Mouse (Mus musculus) CH12.LX (cell line): ENCODE data around the gene Cmya5. TPM values are rescaled to one million over a fixed set of nuclear protein-coding genes. Genes with fewer than 3 reads are reported as not detected.

Source experiments
- DNase-seq: peaks from one replicate; pipeline ENCODE4 v3.0.0-alpha.2; 2013; ENCODE audit errors: extremely low read depth
- H3K27ac ChIP-seq: 2 replicates; pipeline ENCODE4 v1.5.1; 2012; ENCODE audit warnings: low read depth, mild to moderate bottlenecking, control low read depth, moderate library complexity; ENCODE audit not compliant: insufficient read depth
- H3K27me3 ChIP-seq: replicated peaks from 2 replicates; pipeline ENCODE3; 2012; ENCODE audit warnings: inconsistent platforms
- H3K36me3 ChIP-seq, 2 experiments: replicated peaks in 1 of 2; 2 replicates each; pipeline versions ENCODE3 to v1.6.1; 2012; ENCODE audit warnings: inconsistent platforms in 1 of 2, low read length in 1 of 2, mild to moderate bottlenecking in 1 of 2, mixed read lengths in 1 of 2, moderate library complexity in 1 of 2; ENCODE audit not compliant: control insufficient read depth in 1 of 2, insufficient read depth in 1 of 2
- H3K4me1 ChIP-seq, 2 experiments: 2 replicates each; pipeline ENCODE4 v1.6.1; 2012; ENCODE audit warnings: inconsistent platforms in 1 of 2, moderate library complexity in 1 of 2; ENCODE audit not compliant: insufficient read depth in 2 of 2, control insufficient read depth in 1 of 2
- H3K4me2 ChIP-seq: 2 replicates; pipeline ENCODE4 v1.6.1; 2012; ENCODE audit warnings: low read depth, mild to moderate bottlenecking, control low read depth; ENCODE audit not compliant: poor library complexity, insufficient read depth, severe bottlenecking
- H3K4me3 ChIP-seq, 3 experiments: fragments of 150-350 bp in 1 of 3; sonication (generic) in 1 of 3; replicated peaks in 1 of 3; 2 replicates each; pipeline versions ENCODE3 to v1.5.1; 2011 to 2012; ENCODE audit warnings: low read depth in 2 of 3, low read length in 2 of 3, mild to moderate bottlenecking in 2 of 3, moderate library complexity in 2 of 3, control low read depth in 1 of 3, improper control_type of control experiment in 1 of 3, inconsistent platforms in 1 of 3, mixed read lengths in 1 of 3; ENCODE audit not compliant: poor library complexity in 1 of 3
- H3K79me2 ChIP-seq: replicated peaks from 2 replicates; pipeline ENCODE4 v1.6.1; 2012; ENCODE audit warnings: mild to moderate bottlenecking, moderate library complexity; ENCODE audit not compliant: control insufficient read depth, poor library complexity, insufficient read depth, severe bottlenecking; ENCODE audit errors: extremely low read depth
- H3K9ac ChIP-seq: 2 replicates; pipeline ENCODE4 v1.6.1; 2012; ENCODE audit warnings: low read depth, mild to moderate bottlenecking, control low read depth, moderate library complexity; ENCODE audit not compliant: insufficient read depth
- H3K9me3 ChIP-seq: replicated peaks from 2 replicates; pipeline ENCODE3; 2012; ENCODE audit warnings: low read length, inconsistent platforms, mixed read lengths
- CHD1 ChIP-seq: IDR thresholded peaks from 2 replicates; pipeline ENCODE4 v1.6.1; 2012; ENCODE audit warnings: low read depth, low read length, improper control_type of control experiment, inconsistent platforms
- CTCF ChIP-seq, 2 experiments: IDR thresholded peaks in 1 of 2; conservative IDR thresholded peaks in 1 of 2; 2 replicates each; pipeline ENCODE4 v1.5.1; 2011 to 2012; ENCODE audit warnings: low read depth in 2 of 2, low read length in 2 of 2, improper control_type of control experiment in 1 of 2, inconsistent platforms in 1 of 2, mild to moderate bottlenecking in 1 of 2, moderate library complexity in 1 of 2
- ETS1 ChIP-seq: conservative IDR thresholded peaks from 2 replicates; pipeline ENCODE4 v1.6.1; 2012; ENCODE audit warnings: low read depth, mild to moderate bottlenecking, inconsistent platforms, low read length, improper control_type of control experiment, moderate library complexity
- GABPA ChIP-seq: IDR thresholded peaks from 2 replicates; pipeline ENCODE4 v1.6.1; 2012; ENCODE audit warnings: low read depth, low read length, improper control_type of control experiment, inconsistent platforms; ENCODE audit not compliant: insufficient replicate concordance
- HCFC1 ChIP-seq: IDR thresholded peaks from 2 replicates; pipeline ENCODE4 v1.6.1; 2012; ENCODE audit warnings: low read depth, mild to moderate bottlenecking, inconsistent platforms, low read length, improper control_type of control experiment
- IRF4 ChIP-seq: IDR thresholded peaks from 2 replicates; pipeline ENCODE4 v1.6.1; 2014; ENCODE audit warnings: low read depth, mild to moderate bottlenecking, inconsistent platforms, low read length, improper control_type of control experiment
- JUN ChIP-seq: IDR thresholded peaks from 2 replicates; pipeline ENCODE4 v1.6.1; 2011; ENCODE audit warnings: low read depth, mild to moderate bottlenecking, low read length, improper control_type of control experiment, moderate library complexity; ENCODE audit not compliant: insufficient read depth
- JUND ChIP-seq: conservative IDR thresholded peaks from 2 replicates; pipeline ENCODE4 v1.6.1; 2011; ENCODE audit warnings: low read depth, low read length, improper control_type of control experiment
- KAT2A ChIP-seq: IDR thresholded peaks from 2 replicates; pipeline ENCODE4 v1.6.1; 2012; ENCODE audit warnings: low read length, improper control_type of control experiment, inconsistent platforms; ENCODE audit not compliant: insufficient replicate concordance
- MAX ChIP-seq: IDR thresholded peaks from 2 replicates; pipeline ENCODE4 v1.6.1; 2011; ENCODE audit warnings: low read length, improper control_type of control experiment
- MEF2A ChIP-seq: IDR thresholded peaks from 2 replicates; pipeline ENCODE4 v1.6.1; 2014; ENCODE audit warnings: low read depth, mild to moderate bottlenecking, inconsistent platforms, low read length, improper control_type of control experiment, borderline replicate concordance
- MXI1 ChIP-seq: IDR thresholded peaks from 2 replicates; pipeline ENCODE4 v1.6.1; 2011; ENCODE audit warnings: mild to moderate bottlenecking, low read depth, low read length, improper control_type of control experiment
- MYC ChIP-seq: IDR thresholded peaks from 2 replicates; pipeline ENCODE4 v1.6.1; 2011; ENCODE audit warnings: low read depth, mild to moderate bottlenecking, improper control_type of control experiment, low read length
- POLR2AphosphoS2 ChIP-seq: IDR thresholded peaks from 2 replicates; pipeline ENCODE4 v1.6.1; 2011; ENCODE audit warnings: low read depth, low read length, improper control_type of control experiment
- RAD21 ChIP-seq: IDR thresholded peaks from 2 replicates; pipeline ENCODE4 v1.6.1; 2011; ENCODE audit warnings: low read depth, mild to moderate bottlenecking, low read length, improper control_type of control experiment, moderate library complexity
- RCOR1 ChIP-seq: conservative IDR thresholded peaks from 2 replicates; pipeline ENCODE4 v1.6.1; 2012; ENCODE audit warnings: low read depth, mild to moderate bottlenecking, inconsistent platforms, low read length, improper control_type of control experiment
- TCF12 ChIP-seq: IDR thresholded peaks from 2 replicates; pipeline ENCODE4 v1.6.1; 2014; ENCODE audit warnings: low read depth, mild to moderate bottlenecking, inconsistent platforms, low read length, improper control_type of control experiment
- UBTF ChIP-seq: IDR thresholded peaks from 2 replicates; pipeline ENCODE4 v1.6.1; 2012; ENCODE audit warnings: low read depth, mild to moderate bottlenecking, inconsistent platforms, low read length, improper control_type of control experiment, moderate library complexity
- USF1 ChIP-seq: IDR thresholded peaks from 2 replicates; pipeline ENCODE4 v1.6.1; 2014; ENCODE audit warnings: low read depth, mild to moderate bottlenecking, inconsistent platforms, low read length, improper control_type of control experiment
- dilution Hi-C: fragments of 300-500 bp; cut with MboI; formaldehyde crosslinking; loops from 2 replicates; pipeline ENCODE4 v1.14.3; 2020; ENCODE audit warnings: low sequenced_read_pairs; ENCODE audit not compliant: extremely low pct_unique_long_range_greater_than_20kb, extremely low pct_ligation_motif_present
- in situ Hi-C: fragments of 300-500 bp; cut with MboI; formaldehyde crosslinking; loops from 3 replicates; pipeline ENCODE4 v1.14.3; 2019; ENCODE audit warnings: low sequenced_read_pairs, low pct_ligation_motif_present, low pct_unique_long_range_greater_than_20kb, mixed read lengths
- polyA plus RNA-seq: library from polyadenylated mRNA; unstranded; fragments of >175 nt; gene quantifications from 2 replicates; pipeline ENCODE4 v1.2.1, GENCODE M21; 2012; ENCODE audit warnings: low read depth; ENCODE audit not compliant: insufficient read length
- total RNA-seq, 2 experiments: library from RNA; depleted of rRNA; stranded (reverse); fragments of 300-350 nt in 1 of 2; fragments of >200 nt in 1 of 2; gene quantifications; 2 replicates each; pipeline ENCODE4 v1.2.3; 2012 to 2014

The Cmya5 gene
- total and polyA plus RNA-seq, 3 experiments: 0.19 to 0.59 (median 0.34) TPM

DNA sequence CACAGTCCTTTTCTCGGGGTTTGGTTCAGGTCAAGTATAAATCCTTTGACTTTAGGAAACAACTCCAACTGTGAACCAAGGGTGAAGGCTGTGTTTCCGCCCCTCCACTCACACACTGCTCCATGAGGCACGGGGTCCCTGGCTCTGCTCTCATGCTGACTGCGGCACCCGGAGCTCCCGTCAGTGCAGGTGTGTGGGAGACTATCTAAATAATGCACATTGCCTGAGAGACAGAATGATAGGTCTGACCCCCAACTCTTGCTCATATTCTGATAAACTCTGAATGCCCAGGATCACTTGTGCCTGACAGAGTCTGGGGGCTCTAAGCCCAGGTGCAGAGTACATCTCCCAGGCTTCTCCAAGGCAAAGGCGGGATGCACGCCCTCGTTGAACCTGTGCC lies 103.5 kb downstream of the Cmya5 start:
- in situ Hi-C loops: no loop called here
- peaks cover 8 to 30% of the 10 kb centered on the region in 2 experiments for H3K4me1 ChIP-seq
- TF ChIP-seq MXI1 (no peak), UBTF (no peak), JUND (no peak), GABPA (no peak)
- TF ChIP-seq, all 38 proteins: peak for 0
- Histone ChIP-seq H3K36me3 (no peaks in the 10 kb centered on the region), H3K9ac (no peak overlapping the region), H3K27ac (no peak overlapping the region), H3K4me3 (no peak overlapping the region), H3K27me3 (no peaks in the 10 kb centered on the region), H3K9me3 (no peaks in the 10 kb centered on the region), H3K79me2 (no peaks in the 10 kb centered on the region), H3K4me2 (no peak overlapping the region)
- dilution Hi-C loops: no loop called here
- no peak for DNase-seq

DNA sequence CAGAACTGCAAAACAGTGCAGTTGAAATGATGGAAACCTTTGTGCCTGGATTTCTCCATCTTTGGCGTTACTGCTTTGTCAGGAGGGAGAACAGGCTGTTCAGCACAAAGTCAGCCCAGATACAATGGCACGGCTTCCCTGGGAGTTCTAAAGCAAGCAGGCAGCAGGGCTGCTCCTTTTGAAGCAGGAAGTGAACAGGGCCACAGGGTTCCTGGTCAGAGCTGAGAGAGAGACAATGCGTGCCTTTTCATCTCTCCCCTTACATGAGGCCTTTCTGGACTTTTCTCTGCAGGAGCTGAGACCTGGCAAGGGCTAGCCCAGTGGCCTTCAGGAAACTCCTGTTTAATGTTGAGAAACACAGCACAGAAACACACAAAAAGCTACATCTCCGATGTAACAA lies 108.3 kb downstream of the Cmya5 start:
- TF ChIP-seq KAT2A: no peak
- TF ChIP-seq JUN: no peak
- no peak for TF ChIP-seq USF1
- no peak for TF ChIP-seq TCF12
- no peak for TF ChIP-seq CTCF (conservative IDR thresholded peaks at IDR 0.05 in 1 of 2, IDR thresholded peaks at IDR 0.05 in 1 of 2; ENCODE audit: low read depth in 2 of 2, low read length in 2 of 2)
- TF ChIP-seq RCOR1: no peak
- no peak for TF ChIP-seq GABPA
- no peak overlapping the region for H3K9ac ChIP-seq
- H3K4me3 ChIP-seq: no peak overlapping the region
- peaks cover 4 to 7% of the 10 kb centered on the region in 2 experiments; a peak in 3 of 4 replicates for H3K4me1 ChIP-seq
- H3K27me3 ChIP-seq: no peaks in the 10 kb centered on the region
- no peaks in the 10 kb centered on the region for H3K36me3 ChIP-seq
- no peak overlapping the region for H3K27ac ChIP-seq
- no peak overlapping the region for H3K4me2 ChIP-seq
- no peak for DNase-seq
- dilution Hi-C loops: no loop called here
- in situ Hi-C loops: no loop called here
- no peaks in the 10 kb centered on the region for H3K79me2 ChIP-seq
- H3K9me3 ChIP-seq: no peaks in the 10 kb centered on the region

DNA sequence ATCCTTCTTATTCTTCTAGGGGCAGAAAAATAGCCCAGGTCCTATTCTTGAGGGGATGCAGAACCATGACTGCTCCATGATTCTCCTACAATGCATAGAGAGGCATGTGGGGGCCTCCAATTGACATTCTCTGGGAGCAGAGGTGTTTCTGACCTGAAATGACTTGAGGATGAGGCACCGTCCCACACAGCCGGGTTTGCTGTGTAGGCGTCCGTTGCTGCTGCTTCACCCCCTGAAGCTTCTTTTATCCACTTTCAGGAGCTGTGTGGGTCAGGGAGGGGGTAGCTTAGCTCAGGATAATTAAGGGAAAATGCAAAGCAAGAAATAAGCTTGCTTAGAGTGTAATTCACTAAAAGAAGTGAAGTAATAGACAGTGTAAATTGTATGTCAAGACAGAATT lies 115.2 kb downstream of the Cmya5 start:
- H3K9ac ChIP-seq: no peak overlapping the region

More for the DNA sequence above, 115.2 kb downstream of the Cmya5 start:
- in situ Hi-C loops (no loop called here), dilution Hi-C loops (no loop called here)
- TF ChIP-seq POLR2AphosphoS2 (no peak), ETS1 (no peak), TCF12 (no peak), RAD21 (no peak), HCFC1 (no peak), JUND (no peak), IRF4 (no peak), MYC (no peak), MAX (no peak), MEF2A (no peak), CHD1 (no peak)
- no peak for DNase-seq
- Histone ChIP-seq H3K4me3 (no peak overlapping the region), H3K4me1 (peaks cover 4 to 25% of the 10 kb centered on the region in 2 experiments; a peak in 3 of 4 replicates), H3K9me3 (peaks cover 8% of the 10 kb centered on the region), H3K27ac (no peak overlapping the region), H3K36me3 (no peaks in the 10 kb centered on the region), H3K79me2 (no peaks in the 10 kb centered on the region), H3K27me3 (no peaks in the 10 kb centered on the region), H3K4me2 (no peak overlapping the region)
